ENCODE assay signal across 8 mouse cellular contexts in genomic region chr5:32862469-32863132, GRCm38 (mm10). TPM values are rescaled to one million over a fixed set of nuclear protein-coding genes. Genes with fewer than 3 reads are reported as not detected.
DNase-seq lines count a peak whose midpoint lies in the region; ATAC-seq lines count a peak whose summit lies in the region.

No protein-coding gene starts in this region.

- no peak overlapping the region; the same call in 1 of the 2 replicates for H3K4me2 ChIP-seq in hindbrain, embryonic 16.5 days (ENCODE audit: low read length)
- peak overlapping the region; percentile 89 for H3K4me2 ChIP-seq in liver, embryonic 15.5 days

- H3K4me1 ChIP-seq in hindbrain, embryonic 16.5 days (ENCODE audit: control insufficient read depth, insufficient read depth, low read depth, low read length) = peaks cover 5% of the 10 kb centered on the region
- H3K4me1 ChIP-seq in liver, embryonic 15.5 days (replicated peaks) = peaks cover 28% of the 10 kb centered on the region

- 75% methylated on average over 6 of the region's 6 CpGs for WGBS in hindbrain, embryonic 16.5 days
- WGBS in liver, embryonic 15.5 days (ENCODE audit: insufficient replicate concordance) = 61% methylated on average over 6 of the region's 6 CpGs

- H3K4me3 ChIP-seq in hindbrain, embryonic 16.5 days (ENCODE audit: low read length) = peak overlapping the region; percentile 60
- H3K4me3 ChIP-seq in liver, embryonic 15.5 days (replicated peaks) = peak overlapping the region; percentile 81; the same call in 1 of the 2 replicates

- DNase-seq in adrenal gland, postnatal 14 days = peak; percentile 43
- DNase-seq in adrenal gland, adult 18-20 months (ENCODE audit: low spot score in 2 of 2) = no peak
- DNase-seq in 416B (ENCODE audit: low read depth) = peak; percentile 52
- DNase-seq in layer of hippocampus, postnatal 14 days (ENCODE audit: low spot score in 2 of 2) = no peak
- no peak for DNase-seq in ovary, adult 18-20 months (ENCODE audit: low spot score)

- H3K27ac ChIP-seq in hindbrain, embryonic 16.5 days (ENCODE audit: low read depth, low read length) = no peak overlapping the region
- H3K27ac ChIP-seq in liver, embryonic 15.5 days (replicated peaks) = peak overlapping the region; percentile 86

- no peaks in the 10 kb centered on the region for H3K27me3 ChIP-seq in hindbrain, embryonic 16.5 days (replicated peaks; ENCODE audit: control insufficient read depth, insufficient read depth, low read length)
- no peaks in the 10 kb centered on the region for H3K27me3 ChIP-seq in liver, embryonic 15.5 days

- ATAC-seq in hindbrain, embryonic 16.5 days = no peak
- no peak for ATAC-seq in liver, embryonic 15.5 days (ENCODE audit: insufficient read depth)
- no peak for ATAC-seq in megakaryocyte-erythroid progenitor cell, adult 5-6 weeks (replicated peaks; ENCODE audit: low FRiP score, low TSS enrichment, poor library complexity, severe bottlenecking)

- H3K9me3 ChIP-seq in hindbrain, embryonic 16.5 days (ENCODE audit: control insufficient read depth, low read length) = no peaks in the 10 kb centered on the region
- no peaks in the 10 kb centered on the region for H3K9me3 ChIP-seq in liver, embryonic 15.5 days (replicated peaks)

- no peak overlapping the region for H3K9ac ChIP-seq in hindbrain, embryonic 16.5 days (ENCODE audit: low read depth, low read length)
- H3K9ac ChIP-seq in liver, embryonic 15.5 days = no peak overlapping the region

- no peaks in the 10 kb centered on the region; the same call in 1 of the 2 replicates for H3K36me3 ChIP-seq in hindbrain, embryonic 16.5 days (ENCODE audit: control insufficient read depth, insufficient read depth, low read length)
- peaks cover 5% of the 10 kb centered on the region; the same call in 1 of the 2 replicates for H3K36me3 ChIP-seq in liver, embryonic 15.5 days (replicated peaks)

RNA-seq across cellular contexts. Expression of gene Depdc5, which starts 0.9 kb away (rescaled TPM):
- 34.4 and 35.4 TPM in 2 replicates for total RNA-seq in adrenal gland, postnatal 14 days (2021)
- total RNA-seq in adrenal gland, adult 18-20 months (2021) = 10 to 100 TPM; 22.1 to 30.9 TPM
- polyA plus RNA-seq in hindbrain, embryonic 16.5 days (2015; fragmentation: Nextera tagmentation; extraction: Ambion mirVana) = 21.5 and 27.1 TPM in 2 replicates
- 6.4 and 8.0 TPM in 2 replicates for polyA plus RNA-seq in liver, embryonic 15.5 days (2015; fragmentation: Nextera tagmentation; extraction: Ambion mirVana)
- total RNA-seq in layer of hippocampus, postnatal 14 days (2021) = 10 to 100 TPM; 55.8 to 57.8 TPM
- total RNA-seq in megakaryocyte-erythroid progenitor cell, adult 5-6 weeks (2014; fragmentation: Nextera tagmentation) = 15.7 and 28.8 TPM in 2 replicates
- total RNA-seq in megakaryocyte-erythroid progenitor cell, adult 5-6 weeks (2017) = 19.4 and 21.3 TPM in 2 replicates

RNA-seq across cellular contexts. Expression of gene Prr14l, which starts 8.5 kb away (rescaled TPM):
- total RNA-seq in adrenal gland, postnatal 14 days (2021) = 38.7 and 39.8 TPM in 2 replicates
- total RNA-seq in adrenal gland, adult 18-20 months (2021) = 10 to 100 TPM; 27.5 to 34.5 TPM
- polyA plus RNA-seq in hindbrain, embryonic 16.5 days (2015; fragmentation: Nextera tagmentation; extraction: Ambion mirVana) = 7.8 TPM in 2 replicates
- 6.8 and 7.2 TPM in 2 replicates for polyA plus RNA-seq in liver, embryonic 15.5 days (2015; fragmentation: Nextera tagmentation; extraction: Ambion mirVana)
- 10 to 100 TPM; 53.3 to 58.4 TPM for total RNA-seq in layer of hippocampus, postnatal 14 days (2021)
- 45.5 and 63.9 TPM in 2 replicates for total RNA-seq in megakaryocyte-erythroid progenitor cell, adult 5-6 weeks (2014; fragmentation: Nextera tagmentation)
- total RNA-seq in megakaryocyte-erythroid progenitor cell, adult 5-6 weeks (2017) = 56.5 and 63.8 TPM in 2 replicates

RNA-seq across cellular contexts. Expression of gene Gm20671, which starts 35.7 kb away (rescaled TPM):
- total RNA-seq in adrenal gland, postnatal 14 days (2021) = not detected in 2 replicates
- not detected for total RNA-seq in adrenal gland, adult 18-20 months (2021)
- polyA plus RNA-seq in hindbrain, embryonic 16.5 days (2015; fragmentation: Nextera tagmentation; extraction: Ambion mirVana) = 0.11 TPM in 1 of 2 replicates, not detected in the other
- not detected in 2 replicates for polyA plus RNA-seq in liver, embryonic 15.5 days (2015; fragmentation: Nextera tagmentation; extraction: Ambion mirVana)
- not detected for total RNA-seq in layer of hippocampus, postnatal 14 days (2021)
- 4.3 TPM in 1 of 2 replicates, not detected in the other for total RNA-seq in megakaryocyte-erythroid progenitor cell, adult 5-6 weeks (2014; fragmentation: Nextera tagmentation)
- 4.5 TPM in 1 of 2 replicates, not detected in the other for total RNA-seq in megakaryocyte-erythroid progenitor cell, adult 5-6 weeks (2017)

Comparison
In these comparisons a context has a peak if more than half of its experiments do, and no peak if none do; other contexts are left out.
1. DNase-seq: peak in adrenal gland, postnatal 14 days (single experiment) and 416B (single experiment); none in adrenal gland, adult 18-20 months (0 of 2), layer of hippocampus, postnatal 14 days (0 of 2) and ovary, adult 18-20 months (single experiment).